Mouse (Mus musculus) heart, postnatal 14 days (tissue): ENCODE measurements at regions not wholly inside any gene's neighbourhood (a gene's known extent, or its start where the extent isn't known, plus 50 kb on each side); places are given as distances from the start of the nearest gene placed in this dataset.

Experiments
- DNase-seq, 2 experiments: peaks; one replicate each; pipeline ENCODE4 v3.0.0; 2021 to 2022
- intact Hi-C: fragments of 180-260 bp; cut with DNase I; formaldehyde crosslinking; loops from one replicate; pipeline ENCODE4 v1.15.1; 2025

GRCm38 (mm10) chr9:52324347-52324746 is 156.0 kb upstream of the Zc3h12c start:
- DNase-seq, result no peak
- intact Hi-C loops, result no loop called here

- intact Hi-C loops, result no loop called here
- DNase-seq, result no peak
Measured at GRCm38 (mm10) chr9:52323757-52324156, 155.4 kb upstream of the Zc3h12c start.

DNA sequence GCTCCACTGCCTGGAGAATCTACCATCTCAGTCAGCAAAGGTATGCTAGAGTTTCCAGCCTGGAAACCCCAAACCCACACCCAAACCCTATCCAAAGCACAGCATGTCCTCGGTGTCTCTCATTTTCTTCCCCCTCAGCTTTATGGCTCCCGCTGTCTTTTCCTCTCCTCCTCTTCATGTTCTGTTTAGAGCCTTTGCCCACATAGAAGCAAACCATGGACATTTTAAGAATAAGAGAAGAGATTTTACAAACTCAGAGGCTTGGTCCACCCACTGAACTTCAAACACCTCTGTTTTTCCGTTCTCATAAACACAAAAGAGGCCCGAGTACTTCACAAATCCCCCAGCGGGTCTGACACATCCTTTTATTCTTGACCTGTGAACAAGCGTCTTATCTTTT is 154.9 kb upstream of the Zc3h12c start:
- intact Hi-C loops, result no loop called here
- no peak for DNase-seq

DNA sequence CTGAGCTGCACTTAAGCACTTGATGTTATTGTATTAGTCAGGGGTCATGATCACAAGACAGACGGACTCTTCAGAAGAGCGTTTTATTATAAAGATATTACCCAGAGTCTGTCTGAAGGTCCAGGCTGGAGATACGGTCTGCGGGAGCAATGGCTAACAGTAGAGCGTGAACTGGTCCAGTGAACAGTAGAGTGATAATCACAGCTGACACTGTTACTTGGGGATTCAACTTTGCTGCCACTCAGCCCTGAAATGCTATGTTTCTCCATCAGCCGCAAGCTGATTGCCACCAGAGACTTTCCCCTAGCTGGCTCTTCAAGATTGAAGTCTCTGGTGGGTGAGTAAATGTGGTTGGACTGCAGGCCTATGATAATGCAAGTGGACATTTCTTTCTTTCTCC is 133.1 kb upstream of the Zc3h12c start:
- no peak for DNase-seq
- intact Hi-C loops, result no loop called here

DNA sequence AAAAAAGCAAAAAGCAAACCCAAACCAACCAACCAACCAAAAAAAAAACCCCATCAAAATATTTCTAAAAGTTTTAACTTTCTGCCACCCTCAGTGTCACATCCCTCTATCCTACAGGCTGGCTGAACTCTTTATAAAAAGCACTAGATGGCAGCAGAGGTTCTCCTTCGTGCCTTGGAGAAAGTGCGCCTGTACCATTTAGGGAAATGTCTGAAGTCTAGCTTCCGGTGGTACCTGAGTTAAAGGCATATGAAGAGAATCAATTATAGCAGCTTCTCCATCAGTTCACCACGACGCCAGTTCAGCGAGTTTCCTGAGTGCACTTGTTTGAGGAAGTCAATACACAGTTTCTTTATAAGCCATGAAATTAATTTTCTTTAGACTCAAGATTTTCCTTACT is 130.0 kb upstream of the Zc3h12c start:
- DNase-seq, result peak in 1 of 2 experiments; percentile 20
- intact Hi-C loops, result loop anchor here (2.0 kb wide), 2 partner anchors 846 to 920 kb away; no protein-coding TSS in a partner anchor

DNA sequence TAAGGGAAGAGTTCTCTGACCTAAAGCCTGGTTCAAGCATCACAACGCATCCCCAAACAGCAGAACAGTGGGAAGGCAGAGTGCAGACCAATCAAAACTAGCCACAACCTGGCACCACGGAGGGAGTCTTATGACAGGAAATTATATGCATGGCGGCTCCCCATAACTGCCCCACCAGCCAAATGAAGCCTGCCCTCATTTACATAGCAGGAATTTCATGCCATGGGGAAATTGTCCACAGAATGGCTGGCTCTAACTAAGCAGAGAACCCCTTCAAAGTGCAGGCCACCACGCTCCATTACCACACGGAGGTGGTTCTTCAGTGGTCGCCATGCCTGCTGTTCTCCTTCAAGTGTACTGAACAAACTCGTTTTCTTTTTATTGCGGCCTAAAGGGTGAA is 126.3 kb upstream of the Zc3h12c start:
- DNase-seq, result no peak
- intact Hi-C loops, result no loop called here

GRCm38 (mm10) chr9:52289069-52289468 is 120.7 kb upstream of the Zc3h12c start:
- DNase-seq, result no peak
- intact Hi-C loops, result loop anchor here (2.0 to 5.0 kb wide), 3 partner anchors 122 to 312 kb away; partner anchors contain the start of gene Zc3h12c

DNA sequence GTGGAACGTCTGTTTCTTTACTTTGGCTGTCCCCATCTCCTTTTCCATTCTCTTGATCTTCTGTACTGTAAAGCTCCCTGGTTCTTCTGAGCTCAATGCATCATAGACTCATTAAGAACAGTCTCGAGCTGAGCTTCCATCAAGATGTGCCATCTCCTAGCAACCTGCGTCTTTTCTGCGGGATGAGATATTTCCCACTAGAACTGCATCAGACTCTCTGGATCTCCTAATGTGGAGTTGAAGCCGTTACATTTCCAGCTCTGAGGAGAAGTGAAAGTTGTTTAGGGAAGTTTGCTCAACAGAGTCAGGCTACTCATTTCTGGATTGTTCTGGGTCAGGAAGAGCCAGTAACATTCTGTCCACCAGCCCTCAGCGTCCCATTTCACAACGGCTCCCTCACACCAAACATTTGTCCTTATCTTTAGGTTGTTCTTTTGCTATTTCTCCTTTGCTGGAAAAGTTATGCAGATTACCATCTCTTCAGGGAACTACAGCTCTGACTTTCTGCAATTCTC is 119.4 kb upstream of the Zc3h12c start:
- no peak for DNase-seq
- intact Hi-C loops, result loop anchor here (2.0 to 5.0 kb wide), 3 partner anchors 121 to 311 kb away; partner anchors contain the start of gene Zc3h12c

- intact Hi-C loops, result loop anchor here (5.0 kb wide), 2 partner anchors 120 to 310 kb away; partner anchors contain the start of gene Zc3h12c
- peak; percentile 57 to 78 for DNase-seq
Measured at GRCm38 (mm10) chr9:52287246-52287651, 118.9 kb upstream of the Zc3h12c start.

DNA sequence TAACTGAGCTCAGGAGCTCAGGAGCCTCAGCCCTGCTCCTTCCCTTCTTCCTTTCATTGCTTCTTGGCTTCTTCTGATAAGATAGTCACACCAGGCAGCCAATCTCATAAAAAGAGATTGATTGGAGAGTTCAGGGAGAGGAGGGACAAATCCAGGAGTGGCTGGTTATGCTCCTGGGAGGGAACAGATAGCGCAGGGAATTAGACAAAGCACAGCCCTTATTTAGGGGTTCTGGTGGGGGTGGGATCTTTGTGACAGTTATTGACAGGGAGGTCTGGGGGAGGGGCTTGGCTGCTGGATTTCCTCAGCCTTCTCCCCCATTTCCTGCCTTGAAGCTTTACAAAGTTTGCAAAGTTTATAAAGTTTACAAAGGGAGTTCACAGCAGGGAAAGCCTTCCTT is 117.7 kb upstream of the Zc3h12c start:
- no peak for DNase-seq
- intact Hi-C loops, result loop anchor here (5.0 kb wide), 2 partner anchors 119 to 309 kb away; partner anchors contain the start of gene Zc3h12c

DNA sequence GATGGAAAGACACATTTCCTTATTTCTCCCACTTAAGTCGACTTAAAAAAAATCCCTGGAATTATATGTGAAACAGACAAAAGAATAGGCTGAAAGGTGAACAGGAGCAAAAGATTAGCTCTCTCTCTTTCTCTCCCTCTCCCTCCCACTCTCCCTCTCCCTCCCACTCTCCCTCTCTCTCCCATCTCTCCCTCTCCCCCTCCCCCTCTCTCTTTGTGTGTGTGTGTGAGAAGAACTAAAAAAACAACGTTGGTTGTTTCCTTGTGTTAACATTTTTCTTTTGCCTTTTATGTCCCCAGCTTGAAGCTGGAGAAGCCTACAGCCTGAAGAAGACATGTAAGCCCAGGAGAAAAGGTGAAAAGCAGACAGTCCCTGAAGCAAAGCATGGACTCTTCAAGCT is 115.2 kb upstream of the Zc3h12c start:
- DNase-seq, result no peak
- intact Hi-C loops, result no loop called here

DNA sequence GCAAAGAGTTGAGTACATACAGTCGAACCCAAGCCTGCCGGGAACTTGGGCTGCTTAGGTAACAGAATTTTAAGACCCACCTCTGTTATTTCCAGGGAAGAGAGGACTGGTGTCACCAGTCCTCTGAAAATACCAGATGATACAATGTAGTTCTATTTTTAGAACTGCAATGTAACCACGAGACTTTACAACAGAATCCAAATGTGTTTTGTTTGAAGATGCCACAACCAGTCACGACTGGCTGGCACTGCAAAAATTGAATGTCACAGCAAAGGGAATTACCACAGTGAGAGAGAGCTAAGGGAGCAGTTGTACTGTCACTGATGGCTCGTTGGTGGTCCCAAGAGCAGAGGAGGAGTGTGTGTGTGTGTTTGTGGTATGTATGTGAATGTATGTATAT is 112.6 kb upstream of the Zc3h12c start:
- DNase-seq, result peak in 1 of 2 experiments; percentile 9
- intact Hi-C loops, result no loop called here

GRCm38 (mm10) chr9:52280556-52280955 is 112.2 kb upstream of the Zc3h12c start:
- intact Hi-C loops, result no loop called here
- DNase-seq, result peak in 1 of 2 experiments; percentile 17

- DNase-seq, result no peak
- intact Hi-C loops, result no loop called here
Measured at GRCm38 (mm10) chr9:52278701-52279023, 110.3 kb upstream of the Zc3h12c start.

- intact Hi-C loops, result no loop called here
- DNase-seq, result no peak
Measured at GRCm38 (mm10) chr9:52277954-52278700, 109.8 kb upstream of the Zc3h12c start.

DNA sequence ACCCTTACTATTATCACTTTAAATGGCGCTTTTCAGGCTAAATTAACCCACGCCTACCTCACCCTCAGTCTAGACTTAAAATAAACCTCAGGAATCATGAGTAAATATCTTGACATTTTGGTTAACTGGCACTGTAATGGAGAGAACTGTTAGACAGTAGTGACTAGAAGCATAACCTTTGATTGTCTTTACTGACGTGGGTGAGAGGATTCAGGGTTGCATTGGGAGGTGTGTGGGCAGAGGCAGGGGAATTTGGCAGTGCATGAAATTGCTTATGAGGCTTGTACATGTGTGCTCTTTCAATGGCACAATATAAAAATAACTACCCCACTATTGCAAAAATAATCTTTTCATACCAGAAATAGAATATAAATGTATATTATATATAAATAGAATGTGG is 105.6 kb upstream of the Zc3h12c start:
- intact Hi-C loops, result no loop called here

GRCm38 (mm10) chr9:52272668-52273067 is 104.3 kb upstream of the Zc3h12c start:
- no peak for DNase-seq

More for the DNA sequence above, 105.6 kb upstream of the Zc3h12c start:
- no peak for DNase-seq

GRCm38 (mm10) chr9:52271345-52272116 is 103.2 kb upstream of the Zc3h12c start:
- intact Hi-C loops, result no loop called here
- DNase-seq, result no peak

More at GRCm38 (mm10) chr9:52272668-52273067, 104.3 kb upstream of the Zc3h12c start:
- intact Hi-C loops, result no loop called here

DNA sequence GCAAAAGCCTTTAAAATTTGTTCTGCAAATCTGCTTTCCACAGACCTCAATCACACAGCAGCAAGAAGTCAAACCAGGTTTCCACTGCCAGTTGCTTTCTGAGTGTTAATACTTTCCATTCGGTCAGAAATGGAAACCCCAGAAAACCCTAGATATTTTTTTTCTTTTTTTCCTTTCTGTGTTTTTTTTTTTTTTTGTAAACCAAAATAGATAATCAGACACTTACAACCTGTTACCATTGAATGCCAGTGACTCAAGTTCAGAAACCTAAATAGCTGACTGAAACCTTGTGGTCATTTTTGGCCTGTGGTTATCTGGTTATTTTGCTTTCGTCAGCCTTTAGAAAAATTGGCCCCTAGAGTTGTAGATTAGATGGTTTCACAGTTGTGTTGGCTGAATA is 93.2 kb upstream of the Zc3h12c start:
- DNase-seq, result no peak
- intact Hi-C loops, result no loop called here

GRCm38 (mm10) chr9:52259459-52259858 is 91.1 kb upstream of the Zc3h12c start:
- intact Hi-C loops, result no loop called here
- DNase-seq, result no peak

DNA sequence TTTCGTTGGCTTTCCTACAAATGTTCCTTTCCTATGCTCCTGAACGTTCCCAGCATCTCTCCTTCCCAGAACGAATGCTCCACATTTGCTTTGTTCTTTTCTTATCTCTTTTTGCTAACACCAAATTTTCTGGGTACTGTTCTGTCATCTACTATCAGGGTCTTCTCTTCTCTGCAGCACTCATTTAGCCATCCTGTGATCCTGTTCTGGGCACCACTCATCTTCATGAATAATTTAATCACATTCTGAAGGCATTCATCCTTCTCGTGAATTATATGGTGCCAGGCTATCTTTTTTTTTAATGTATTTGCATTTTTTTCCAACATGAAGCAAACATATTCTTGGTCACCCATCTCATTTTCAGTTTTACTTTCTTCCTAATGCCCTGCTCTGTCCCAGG is 87.3 kb upstream of the Zc3h12c start:
- no peak for DNase-seq
- intact Hi-C loops, result no loop called here
